Comparison of ENCODE assay signal across 11 mouse cellular contexts in genomic region chr4:142250054-142250453, GRCm38 (mm10). TPM values are rescaled to one million over a fixed set of nuclear protein-coding genes. Genes with fewer than 3 reads are reported as not detected.
"Had no signal": no experiment of that assay in that cellular context is flagged by ENCODE, and none has a peak within 500 bp of the region (broad histone marks: within the 10 kb centered on the region; RNA-seq: fewer than 3 reads in every experiment).

No protein-coding gene starts in this region.

- H3K27me3 ChIP-seq: liver, embryonic 15.5 days; lung, embryonic 15.5 days; midbrain, embryonic 15.5 days; stomach, embryonic 15.5 days had no signal

- H3K9ac ChIP-seq: liver, embryonic 15.5 days; liver, postnatal 0 days; lung, embryonic 15.5 days; midbrain, embryonic 15.5 days; stomach, embryonic 15.5 days had no signal

- H3K4me3 ChIP-seq: liver, embryonic 15.5 days; lung, embryonic 15.5 days; megakaryocyte, embryonic 14.5 days; midbrain, embryonic 15.5 days; stomach, embryonic 15.5 days had no signal

- H3K27ac ChIP-seq: liver, embryonic 15.5 days; lung, embryonic 15.5 days; macrophage; midbrain, embryonic 15.5 days; stomach, embryonic 15.5 days; stomach, postnatal 0 days had no signal

- H3K4me1 ChIP-seq: megakaryocyte, embryonic 14.5 days had no signal

- H3K9me3 ChIP-seq: liver, embryonic 15.5 days; lung, embryonic 15.5 days; midbrain, embryonic 15.5 days; stomach, embryonic 15.5 days had no signal

- H3K4me2 ChIP-seq: liver, embryonic 15.5 days; lung, embryonic 15.5 days; midbrain, embryonic 11.5 days; midbrain, embryonic 15.5 days; stomach, embryonic 15.5 days had no signal

- H3K36me3 ChIP-seq: liver, embryonic 15.5 days; lung, embryonic 15.5 days; midbrain, embryonic 15.5 days; stomach, embryonic 15.5 days had no signal

RNA-seq across cellular contexts. Expression of gene Kazn, which starts 10.9 kb away (rescaled TPM):
- total RNA-seq: monocyte, adult 5-6 weeks; neutrophil, adult 5-6 weeks had no signal
- polyA plus RNA-seq: macrophage had no signal
